23 mouse cellular contexts compared by ENCODE assay signal in genomic region chr5:4826886-4827285, GRCm38 (mm10).
DNase-seq lines count a peak whose midpoint lies in the region; ATAC-seq and TF ChIP-seq lines count a peak whose summit lies in the region.
"Had no signal": no experiment of that assay in that cellular context is flagged by ENCODE, and none has a peak within 500 bp of the region (broad histone marks: within the 10 kb centered on the region; RNA-seq: fewer than 3 reads in every experiment).

No protein-coding gene starts in this region.

- H3K4me3 ChIP-seq in midbrain, embryonic 11.5 days (ENCODE audit: low read depth, low read length), result no peak overlapping the region
- H3K4me3 ChIP-seq in midbrain, postnatal 0 days (ENCODE audit: low read depth, low read length), result no peak overlapping the region

- H3K4me2 ChIP-seq in midbrain, embryonic 11.5 days, result no peak overlapping the region
- H3K4me2 ChIP-seq in midbrain, postnatal 0 days (ENCODE audit: low read depth, low read length, poor library complexity, severe bottlenecking), result no peak overlapping the region

- no peak overlapping the region for H3K27ac ChIP-seq in midbrain, embryonic 11.5 days (ENCODE audit: low read depth, low read length)
- H3K27ac ChIP-seq in midbrain, postnatal 0 days (ENCODE audit: low read depth, low read length), result no peak overlapping the region

- no peak for TF ChIP-seq CTCF in midbrain, postnatal 0 days (IDR thresholded peaks at IDR 0.05)

- H3K9me3 ChIP-seq in midbrain, embryonic 11.5 days (ENCODE audit: control insufficient read depth, low read length), result no peaks in the 10 kb centered on the region
- no peaks in the 10 kb centered on the region for H3K9me3 ChIP-seq in midbrain, postnatal 0 days (ENCODE audit: low read length)
- H3K9me3 ChIP-seq: G1E had no signal

- intact Hi-C loops in left cerebral cortex, postnatal 14 days (cut with DNase I), result no loop called here

- peak; percentile 69 for DNase-seq in midbrain, embryonic 11.5 days (ENCODE audit: low spot score, missing footprints)
- no peak for DNase-seq in midbrain, postnatal 0 days (ENCODE audit: low spot score)
- DNase-seq in 3T3-L1 (ENCODE audit: low read depth, low spot score) (peak; percentile 14), NIH3T3 (ENCODE audit: low read depth) (peak; percentile 59)
- no peak for DNase-seq in left cerebral cortex, postnatal 14 days (ENCODE audit: low spot score in 2 of 2)
- no peak for DNase-seq in neural tube, embryonic 10.5 days (ENCODE audit: extremely low spot score, low spot score)
- DNase-seq: adrenal gland, adult 2 months; adrenal gland, adult 8-10 months; adrenal gland, postnatal 10 days; adrenal gland, postnatal 14 days; adrenal gland, postnatal 25 days; adrenal gland, postnatal 36 days; B cell, adult 2 months; cerebellum, adult 11 months; cerebellum, adult 11-12 months; cerebellum, adult 18-20 months; cerebellum, adult 2 months; cerebellum, adult 8-10 months had no signal

- H3K9ac ChIP-seq in midbrain, embryonic 11.5 days (ENCODE audit: low read length), result no peak overlapping the region
- H3K9ac ChIP-seq in midbrain, postnatal 0 days (replicated peaks; ENCODE audit: low read length, poor library complexity, severe bottlenecking), result no peak overlapping the region

- peaks cover 2% of the 10 kb centered on the region for H3K4me1 ChIP-seq in midbrain, embryonic 11.5 days (ENCODE audit: control insufficient read depth, insufficient read depth, low read length)
- H3K4me1 ChIP-seq in midbrain, postnatal 0 days (ENCODE audit: insufficient read depth, low read length), result peaks cover 3% of the 10 kb centered on the region; the same call in 1 of the 2 replicates

- ATAC-seq in midbrain, embryonic 11.5 days (ENCODE audit: low FRiP score), result no peak
- no peak for ATAC-seq in midbrain, postnatal 0 days (ENCODE audit: low FRiP score)
- ATAC-seq: activated CD4-positive, CD25-positive, alpha-beta regulatory T cell, adult 4 months; CD4-positive, CD25-positive, alpha-beta regulatory T cell, adult 4 months; Patski had no signal

- H3K27me3 ChIP-seq in midbrain, embryonic 11.5 days (ENCODE audit: control insufficient read depth, insufficient read depth, low read length), result no peaks in the 10 kb centered on the region
- H3K27me3 ChIP-seq in midbrain, postnatal 0 days (ENCODE audit: insufficient read depth, low read length), result no peaks in the 10 kb centered on the region
- H3K27me3 ChIP-seq: CH12.LX, Patski had no signal

- no peaks in the 10 kb centered on the region for H3K36me3 ChIP-seq in midbrain, embryonic 11.5 days (ENCODE audit: control insufficient read depth, insufficient read depth, low read length)
- H3K36me3 ChIP-seq in midbrain, postnatal 0 days (ENCODE audit: insufficient read depth, low read length), result no peaks in the 10 kb centered on the region
- H3K36me3 ChIP-seq: G1E had no signal

- 88% methylated on average over 2 of the region's 2 CpGs for WGBS in midbrain, embryonic 11.5 days
- 84% methylated on average over 2 of the region's 2 CpGs for WGBS in midbrain, postnatal 0 days

Comparison
In these comparisons a context has a peak if more than half of its experiments do, and no peak if none do; other contexts are left out.
1. DNase-seq: peak in midbrain, embryonic 11.5 days (single experiment), 3T3-L1 (single experiment) and NIH3T3 (single experiment); none in midbrain, postnatal 0 days (single experiment), left cerebral cortex, postnatal 14 days (0 of 2) and neural tube, embryonic 10.5 days (single experiment).